Mouse (Mus musculus) heart, embryonic 11.5 days (tissue): ENCODE results near the gene Csnka2ip. TPM values are rescaled to one million over a fixed set of nuclear protein-coding genes. Genes with fewer than 3 reads are reported as not detected.

Source experiments
- polyA plus RNA-seq: library from polyadenylated mRNA; unstranded; fragments of >200 nt; fragmentation: Nextera tagmentation; extraction: Ambion mirVana; gene quantifications from 2 replicates; pipeline ENCODE4 v1.2.1, GENCODE M21; 2014

The Csnka2ip gene
- polyA plus RNA-seq, 1 experiment from 2014 or later, result not detected

Other genes starting within 250 kb of the Csnka2ip start
- 21.4 and 22.3 TPM in 2 replicates for gene 4930453N24Rik, start 168.8 kb upstream of the Csnka2ip start, polyA plus RNA-seq
- 6.9 and 9.3 TPM in 2 replicates for gene Zfp654, start 249.2 kb upstream of the Csnka2ip start, polyA plus RNA-seq
- 70.1 and 87.0 TPM in 2 replicates for gene Cggbp1, start 249.6 kb upstream of the Csnka2ip start, polyA plus RNA-seq